Mouse (Mus musculus) bone marrow macrophage, adult 2 months (primary cell): ENCODE data around the gene Cdpf1.

ENCODE experiments used
- CTCF ChIP-seq: IDR thresholded peaks from 2 replicates; pipeline ENCODE4 v1.5.1; 2012; ENCODE audit warnings: low read depth, mild to moderate bottlenecking, low read length, moderate library complexity
- POLR2A ChIP-seq: IDR thresholded peaks from 2 replicates; pipeline ENCODE4 v1.6.1; 2012; ENCODE audit warnings: mild to moderate bottlenecking, low read depth, low read length, borderline replicate concordance

DNA sequence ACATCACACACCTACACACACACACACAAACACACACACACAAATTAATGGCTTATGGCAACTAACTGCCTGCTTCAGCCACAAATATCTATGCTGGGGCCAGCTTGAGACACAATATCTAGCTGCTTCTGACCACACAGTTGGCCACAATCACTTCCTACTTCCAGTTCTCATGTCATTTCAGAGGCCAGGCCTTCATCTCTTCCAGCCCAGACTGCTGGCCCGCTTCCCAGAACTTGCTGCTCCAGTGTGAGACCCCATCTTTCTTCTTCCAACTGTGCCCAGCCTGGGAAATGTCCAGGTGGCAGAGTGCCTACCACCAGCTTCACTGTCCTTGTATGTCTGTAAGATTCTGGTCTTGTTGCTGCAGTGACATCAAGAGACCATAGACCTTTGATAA lies 18.7 kb downstream of the Cdpf1 start:
- TF ChIP-seq CTCF (no peak), POLR2A (no peak)
